Mouse (Mus musculus): ENCODE data around the gene Cib4.

DNA sequence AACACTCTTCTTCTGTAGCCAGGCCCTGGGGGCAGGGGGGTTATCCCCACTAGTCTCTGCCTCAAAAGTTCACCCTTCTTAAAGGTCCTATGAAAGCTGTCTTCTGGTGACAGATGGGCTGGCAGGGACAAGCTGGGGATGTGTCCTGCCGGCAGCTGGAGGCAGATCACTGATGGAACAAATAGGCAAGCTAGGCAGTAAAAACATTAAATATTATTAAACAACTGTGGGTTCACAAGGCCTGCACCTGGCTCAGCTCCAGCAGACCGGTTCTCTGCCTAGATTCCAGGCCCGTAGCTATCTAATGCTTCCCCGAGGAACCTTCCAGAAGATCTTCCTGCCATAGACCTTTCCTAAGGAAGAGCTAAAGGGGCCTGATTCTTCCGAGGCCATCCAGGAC, 27.5 kb downstream of the Cib4 start:
- no peak for TF ChIP-seq POLR2A (IDR thresholded peaks at IDR 0.05; ENCODE audit: low read depth, low read length)
- no peak for TF ChIP-seq CTCF (IDR thresholded peaks at IDR 0.05; ENCODE audit: borderline replicate concordance, insufficient read depth, low read length)
